Mouse (Mus musculus) hindbrain, postnatal 0 days (tissue): ENCODE data around the gene Gsg1l. TPM values are rescaled to one million over a fixed set of nuclear protein-coding genes. Genes with fewer than 3 reads are reported as not detected.

Source experiments
- ATAC-seq: fragments of 200-750 bp; cut with Nextera tagmentation; 2 replicates; pipeline ENCODE4 v1.8.0; 2017; ENCODE audit warnings: mild to moderate bottlenecking, moderate TSS enrichment, moderate library complexity
- DNase-seq: peaks from one replicate; pipeline ENCODE4 v3.0.0-alpha.2; 2015; ENCODE audit warnings: low spot score
- H3K27ac ChIP-seq: fragments of 300-500 bp; sonication (generic); 2 replicates; pipeline ENCODE4 v1.5.1; 2014; ENCODE audit warnings: mild to moderate bottlenecking
- H3K27me3 ChIP-seq: fragments of 300-500 bp; sonication (generic); 2 replicates; pipeline ENCODE4 v1.6.1; 2014; ENCODE audit warnings: low read length, mixed read lengths; ENCODE audit not compliant: insufficient read depth
- H3K36me3 ChIP-seq: fragments of 300-500 bp; sonication (generic); 2 replicates; pipeline ENCODE4 v1.6.1; 2014; ENCODE audit warnings: low read length, mixed read lengths; ENCODE audit not compliant: insufficient read depth
- H3K4me1 ChIP-seq: fragments of 300-500 bp; sonication (generic); 2 replicates; pipeline ENCODE4 v1.6.1; 2014; ENCODE audit warnings: antibody characterized with exemption, low read length, mixed read lengths; ENCODE audit not compliant: insufficient read depth
- H3K4me2 ChIP-seq: fragments of 300-500 bp; sonication (generic); 2 replicates; pipeline ENCODE4 v1.6.1; 2014; ENCODE audit warnings: low read depth, mild to moderate bottlenecking, low read length, moderate library complexity, mixed read lengths
- H3K4me3 ChIP-seq: fragments of 300-500 bp; sonication (generic); 2 replicates; pipeline ENCODE4 v1.5.1; 2014; ENCODE audit warnings: low read length
- H3K9ac ChIP-seq: fragments of 300-500 bp; sonication (generic); replicated peaks from 2 replicates; pipeline ENCODE4 v1.6.1; 2014; ENCODE audit warnings: mild to moderate bottlenecking, low read length, moderate library complexity, mixed read lengths
- H3K9me3 ChIP-seq: fragments of 300-500 bp; sonication (generic); 2 replicates; pipeline ENCODE4 v1.6.1; 2016; ENCODE audit warnings: low read length, mixed read lengths
- CTCF ChIP-seq: IDR thresholded peaks from 2 replicates; pipeline ENCODE4 v1.5.1; 2016; ENCODE audit warnings: antibody characterized with exemption, control low read depth, low read depth
- WGBS: fragments of 180-500 bp; shearing (Covaris S2); extraction: QIAGEN DNeasy Blood & Tissue Kit; methylation state at CpG from one replicate; pipeline ENCODE4 v1.1.7; 2014; 5-methylcytosine and 5-hydroxymethylcytosine counted together
- polyA plus RNA-seq: library from polyadenylated mRNA; unstranded; fragments of >200 nt; fragmentation: Nextera tagmentation; extraction: Ambion mirVana; gene quantifications from 2 replicates; pipeline ENCODE4 v1.2.1, GENCODE M21; 2015
- total RNA-seq: library from RNA; depleted of rRNA; stranded (reverse); fragments of >200 nt; gene quantifications from 2 replicates; pipeline ENCODE4 v1.2.3, GENCODE M21; 2014

Gsg1l gene
- total and polyA plus RNA-seq, 2 experiments from 2014 or later, result 22.0 to 63.4 TPM

DNA sequence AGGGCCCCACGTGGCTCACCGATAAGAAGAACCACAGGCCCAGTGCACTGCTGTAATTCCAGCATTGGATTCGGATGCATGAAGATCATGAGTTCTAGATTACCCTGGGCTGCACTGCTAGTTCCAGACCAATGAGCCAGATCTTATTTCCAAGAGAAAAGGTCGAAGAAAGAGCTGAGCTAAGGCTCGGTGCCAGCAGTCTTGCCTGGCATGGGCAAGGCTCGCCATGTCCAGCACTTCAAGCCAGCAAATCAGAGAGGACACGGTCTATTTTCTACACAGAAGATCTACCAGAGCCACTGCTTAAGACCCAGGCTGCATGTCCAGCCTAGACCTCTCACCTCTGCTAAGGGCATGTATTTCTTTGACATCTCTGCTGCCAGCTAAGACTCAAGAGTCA, 92.2 kb downstream of the Gsg1l start:
- Histone ChIP-seq H3K27ac (no peak overlapping the region), H3K4me3 (no peak overlapping the region), H3K36me3 (no peaks in the 10 kb centered on the region), H3K27me3 (no peaks in the 10 kb centered on the region), H3K9me3 (no peaks in the 10 kb centered on the region), H3K9ac (no peak overlapping the region), H3K4me1 (peaks cover 13% of the 10 kb centered on the region), H3K4me2 (no peak overlapping the region)
- peak; percentile 58 for DNase-seq
- no peak for TF ChIP-seq CTCF
- no peak for ATAC-seq
- 51% methylated on average over 7 of the region's 7 CpGs for WGBS

DNA sequence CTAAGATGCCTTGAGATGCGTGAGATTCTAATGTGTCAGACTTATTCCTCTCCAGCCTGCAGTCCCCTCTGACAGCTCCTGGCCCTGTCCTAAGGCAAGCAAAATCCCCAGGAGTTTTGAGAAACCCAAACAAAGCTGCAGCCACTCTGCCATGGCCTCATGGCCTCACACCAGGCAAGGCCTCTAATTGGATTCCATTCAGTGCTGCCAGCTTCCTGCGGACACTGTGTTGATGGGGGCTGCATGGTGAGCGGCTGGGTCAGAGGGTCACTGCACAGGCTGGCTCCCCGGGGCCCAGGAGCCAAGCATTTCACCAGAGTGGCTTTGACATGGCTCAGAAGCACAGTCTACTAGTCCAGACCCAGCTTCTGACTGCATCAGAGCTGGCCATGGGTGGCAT, 92.7 kb downstream of the Gsg1l start:
- no peak for ATAC-seq
- Histone ChIP-seq H3K4me3 (no peak overlapping the region), H3K9ac (no peak overlapping the region), H3K27me3 (no peaks in the 10 kb centered on the region), H3K27ac (no peak overlapping the region), H3K9me3 (no peaks in the 10 kb centered on the region), H3K36me3 (no peaks in the 10 kb centered on the region), H3K4me1 (peaks cover 13% of the 10 kb centered on the region), H3K4me2 (no peak overlapping the region)
- DNase-seq, result no peak
- WGBS, result 19% methylated on average over 4 of the region's 4 CpGs
- TF ChIP-seq CTCF, result no peak

DNA sequence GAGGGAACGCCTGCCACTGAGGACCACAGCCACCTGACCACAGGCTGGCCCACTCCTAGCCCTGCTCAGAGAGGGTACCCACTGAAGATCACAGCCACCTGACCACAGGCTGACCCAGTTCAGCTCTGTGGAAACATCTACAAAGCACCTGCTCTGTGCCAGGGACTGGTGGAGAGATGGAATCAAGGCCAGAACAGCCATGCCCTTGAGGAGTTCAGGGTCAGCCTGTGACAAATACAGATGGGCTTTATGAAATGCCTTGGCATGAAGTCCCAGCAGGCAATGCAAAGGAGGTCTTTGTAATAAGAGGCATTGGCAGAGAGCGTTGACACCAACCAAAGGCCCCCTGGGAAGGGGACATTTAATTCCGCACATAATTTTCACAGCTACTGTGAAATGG, 93.9 kb downstream of the Gsg1l start:
- Histone ChIP-seq H3K4me3 (no peak overlapping the region), H3K27me3 (no peaks in the 10 kb centered on the region), H3K4me2 (no peak overlapping the region), H3K9me3 (no peaks in the 10 kb centered on the region), H3K9ac (no peak overlapping the region), H3K4me1 (peaks cover 18% of the 10 kb centered on the region), H3K27ac (no peak overlapping the region), H3K36me3 (no peaks in the 10 kb centered on the region)
- ATAC-seq, result no peak
- no peak for DNase-seq
- no peak for TF ChIP-seq CTCF
- WGBS, result 63% methylated on average over 3 of the region's 3 CpGs

DNA sequence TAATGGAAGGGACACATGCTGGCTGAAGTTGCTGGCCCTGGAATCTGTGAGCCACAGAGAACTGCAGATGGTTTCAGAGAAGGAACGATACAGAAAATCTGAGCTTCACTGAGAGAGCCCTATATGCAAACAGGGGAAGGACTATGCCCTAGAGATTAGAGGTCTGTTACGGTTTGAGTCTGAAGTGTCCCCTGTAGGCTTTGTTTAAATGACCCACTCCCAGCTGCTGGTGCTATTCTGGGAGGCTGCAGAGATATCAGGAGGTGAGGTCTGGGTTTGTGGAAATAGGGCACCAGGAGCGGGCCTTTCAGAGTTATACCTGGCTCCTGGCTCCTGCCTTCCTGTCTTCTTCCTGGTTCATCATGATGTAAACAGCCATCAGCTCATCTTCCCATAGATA, 95.1 kb downstream of the Gsg1l start:
- H3K27me3 ChIP-seq, result no peaks in the 10 kb centered on the region
- TF ChIP-seq CTCF, result no peak
- H3K4me3 ChIP-seq, result no peak overlapping the region
- WGBS, result 88% methylated on average over 3 of the region's 3 CpGs
- H3K36me3 ChIP-seq, result no peaks in the 10 kb centered on the region
- H3K27ac ChIP-seq, result no peak overlapping the region
- ATAC-seq (no peak), DNase-seq (no peak)
- no peak overlapping the region for H3K4me2 ChIP-seq
- H3K4me1 ChIP-seq, result peaks cover 16% of the 10 kb centered on the region
- H3K9ac ChIP-seq, result no peak overlapping the region
- H3K9me3 ChIP-seq, result no peaks in the 10 kb centered on the region

DNA sequence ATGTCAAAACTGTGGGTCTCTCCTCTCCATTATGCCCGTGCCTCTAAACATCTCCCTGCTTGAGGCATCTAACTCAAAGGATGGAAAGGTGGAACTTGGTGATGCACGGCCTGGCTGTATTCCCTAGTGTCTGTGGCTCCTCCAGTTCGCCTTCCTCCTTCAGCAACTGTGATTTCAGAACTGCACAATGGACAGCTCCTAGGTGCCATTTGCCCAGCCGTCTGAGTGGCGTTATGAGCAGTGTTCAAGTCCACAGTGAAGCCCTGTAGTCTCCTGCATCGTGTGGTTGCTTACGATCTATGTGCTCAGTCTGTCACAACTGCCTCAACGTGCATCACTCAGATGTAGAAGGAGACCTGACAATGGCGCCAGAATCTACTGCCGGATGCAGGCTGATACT, 96.6 kb downstream of the Gsg1l start:
- Histone ChIP-seq H3K27ac (no peak overlapping the region), H3K9me3 (no peaks in the 10 kb centered on the region), H3K4me2 (no peak overlapping the region), H3K36me3 (no peaks in the 10 kb centered on the region), H3K4me1 (0 out of 2 replicates have a peak, but pooled peaks cover 9% of the 10 kb centered on the region), H3K4me3 (no peak overlapping the region), H3K9ac (no peak overlapping the region), H3K27me3 (no peaks in the 10 kb centered on the region)
- DNase-seq, result no peak
- no peak for TF ChIP-seq CTCF
- WGBS, result 78% methylated on average over 10 of the region's 10 CpGs
- ATAC-seq, result no peak

DNA sequence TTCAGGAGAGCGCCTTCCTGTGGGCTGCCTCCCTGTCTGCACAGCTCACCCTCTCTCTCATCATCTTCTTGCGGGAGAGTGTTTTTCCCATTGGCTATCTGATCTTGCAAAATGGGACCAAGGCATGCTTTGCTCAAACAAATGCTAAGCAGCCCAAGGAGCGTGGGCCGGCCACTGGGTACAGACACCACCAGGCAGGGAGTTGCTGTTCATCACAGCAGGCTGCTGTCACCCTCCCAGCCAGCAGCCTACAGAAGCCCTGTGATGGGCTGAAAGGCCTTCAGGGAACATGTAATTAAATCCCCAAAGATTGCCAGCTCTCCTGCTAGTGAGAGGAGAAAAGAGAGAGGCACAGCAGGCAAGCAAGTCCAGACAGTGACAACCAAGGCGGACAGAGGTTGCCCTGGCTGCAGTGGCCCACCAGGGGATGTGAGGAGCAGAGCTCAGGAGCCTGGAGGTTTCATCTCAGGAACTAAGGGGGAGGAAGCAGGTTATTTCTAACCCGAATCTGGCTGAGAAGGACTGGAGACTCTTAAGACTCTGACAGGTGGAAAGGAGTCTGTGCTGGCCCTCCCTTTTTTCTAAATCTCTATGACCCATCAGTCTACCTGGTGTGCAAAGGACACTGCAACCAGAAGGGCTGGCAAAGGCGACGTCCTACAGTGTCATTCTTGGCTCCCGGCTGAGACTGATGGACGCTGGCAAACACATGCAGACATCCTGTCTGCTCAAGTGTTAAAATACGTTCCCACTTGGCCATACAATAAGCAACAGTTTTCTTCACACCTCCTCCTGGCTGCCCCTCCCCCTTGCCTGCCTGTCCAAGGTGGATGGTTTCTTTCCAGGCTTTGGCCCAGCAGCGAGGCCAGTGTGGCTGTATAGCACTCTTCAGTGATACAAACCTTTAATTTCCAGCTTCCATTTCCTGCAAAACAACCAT, 98.0 kb downstream of the Gsg1l start:
- Histone ChIP-seq H3K9ac (no peak overlapping the region), H3K4me1 (0 out of 2 replicates have a peak, but pooled peaks cover 9% of the 10 kb centered on the region), H3K36me3 (no peaks in the 10 kb centered on the region), H3K9me3 (no peaks in the 10 kb centered on the region), H3K27ac (no peak overlapping the region; the same call in 1 of the 2 replicates), H3K27me3 (no peaks in the 10 kb centered on the region), H3K4me2 (no peak overlapping the region), H3K4me3 (no peak overlapping the region)
- DNase-seq (peak; percentile 33), ATAC-seq (peak; percentile 70)
- peak; percentile 43 for TF ChIP-seq CTCF
- 26% methylated on average over 12 of the region's 12 CpGs for WGBS

DNA sequence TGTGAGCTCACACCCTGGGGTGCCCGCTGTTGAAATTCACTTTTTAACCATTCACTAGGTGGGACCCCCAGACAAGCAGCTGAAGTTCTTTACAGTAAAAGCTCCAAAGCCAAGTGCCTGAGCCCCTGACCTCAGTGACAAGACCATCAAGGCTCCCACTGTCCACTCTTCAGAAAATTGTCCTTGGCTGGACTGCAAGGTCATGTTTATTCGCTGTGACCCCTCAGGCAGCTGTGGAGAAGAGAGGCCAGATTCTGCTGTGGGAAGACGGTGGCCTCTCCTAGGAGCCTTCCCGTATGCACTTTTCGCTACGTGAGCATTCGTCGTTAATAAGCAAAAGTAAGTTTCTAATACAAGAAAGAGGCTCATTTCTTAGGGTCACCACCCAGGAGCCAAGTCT, 102.6 kb downstream of the Gsg1l start:
- no peak for DNase-seq
- 88% methylated on average over 8 of the region's 8 CpGs for WGBS
- no peak overlapping the region for H3K4me2 ChIP-seq
- no peaks in the 10 kb centered on the region for H3K9me3 ChIP-seq
- no peak for ATAC-seq
- H3K4me3 ChIP-seq, result no peak overlapping the region
- 0 out of 2 replicates have a peak, but pooled peaks cover 6% of the 10 kb centered on the region for H3K4me1 ChIP-seq
- no peak overlapping the region for H3K27ac ChIP-seq
- TF ChIP-seq CTCF, result no peak
- H3K9ac ChIP-seq, result no peak overlapping the region
- no peaks in the 10 kb centered on the region for H3K36me3 ChIP-seq
- no peaks in the 10 kb centered on the region for H3K27me3 ChIP-seq
